Mouse (Mus musculus) lung, adult 2 months (tissue): ENCODE results near the gene Gm10053. TPM values are rescaled to one million over a fixed set of nuclear protein-coding genes. Genes with fewer than 3 reads are reported as not detected.

Source experiments
- DNase-seq: peaks from one replicate; pipeline ENCODE4 v3.0.0; 2022
- H3K4me1 ChIP-seq: fragments of 200-500 bp; 2 replicates; pipeline ENCODE4 v1.6.1; 2011; ENCODE audit warnings: low read length; ENCODE audit not compliant: control insufficient read depth, insufficient read depth
- H3K4me3 ChIP-seq: fragments of 200-500 bp; replicated peaks from 2 replicates; pipeline ENCODE3; 2011; ENCODE audit warnings: low read depth, mild to moderate bottlenecking, control low read depth, low read length; ENCODE audit errors: extremely low read depth
- CTCF ChIP-seq: fragments of 200-500 bp; IDR thresholded peaks from 2 replicates; pipeline ENCODE4 v1.5.1; 2011; ENCODE audit warnings: mild to moderate bottlenecking, low read length, control low read depth; ENCODE audit not compliant: insufficient read depth
- POLR2A ChIP-seq: fragments of 200-500 bp; IDR thresholded peaks from 2 replicates; pipeline ENCODE4 v1.6.1; 2011; ENCODE audit warnings: low read depth, mild to moderate bottlenecking, control low read depth, low read length, borderline replicate concordance; ENCODE audit errors: extremely low read depth
- WGBS: fragments of 180-500 bp; shearing (Covaris S2); methylation state at CpG from one replicate; pipeline ENCODE4 v1.1.7; 2018; 5-methylcytosine and 5-hydroxymethylcytosine counted together
- polyA plus RNA-seq: library from polyadenylated mRNA; depleted of rRNA; stranded (reverse); fragments of >200 nt; gene quantifications from 2 replicates; pipeline ENCODE4 v1.2.3, GENCODE M21; 2012; rRNA removed

Gene Gm10053
- polyA plus RNA-seq, 1 experiment, result 9.2 TPM

DNA sequence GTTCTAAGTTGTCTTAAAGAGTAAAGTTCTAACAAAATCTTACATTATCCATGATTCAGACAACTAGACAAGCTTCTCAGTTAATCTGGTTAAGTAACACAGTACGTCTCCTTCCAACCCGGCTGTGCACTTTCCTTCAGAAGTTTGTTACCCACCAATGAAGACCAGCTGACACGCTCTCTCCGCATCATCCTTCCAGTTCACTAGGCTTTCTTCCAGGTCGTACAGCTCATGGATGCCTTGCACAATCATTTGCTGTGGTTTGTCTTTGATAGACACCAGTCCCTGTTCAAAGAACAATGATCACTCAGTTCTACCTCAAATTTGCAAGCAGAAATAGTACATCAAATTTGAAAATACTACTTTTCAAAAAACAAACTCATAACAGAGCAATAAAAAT is 45.4 kb downstream of the Gm10053 start:
- 80% methylated on average over 5 of the region's 5 CpGs for WGBS

More for the DNA sequence above, 45.4 kb downstream of the Gm10053 start:
- Histone ChIP-seq H3K4me1 (no peaks in the 10 kb centered on the region), H3K4me3 (no peak overlapping the region)
- no peak for TF ChIP-seq POLR2A
- no peak for TF ChIP-seq CTCF
- no peak for DNase-seq

Other genes starting within 250 kb of the Gm10053 start
- gene Tmem252, start 201.7 kb upstream of the Gm10053 start, polyA plus RNA-seq, result 1.0 and 2.0 TPM in 2 replicates
- 18.5 and 21.8 TPM in 2 replicates for gene Pgm5, start 13.8 kb upstream of the Gm10053 start, polyA plus RNA-seq
- 0.06 and 0.28 TPM in 2 replicates for gene Foxd4, start 25.5 kb downstream of the Gm10053 start, polyA plus RNA-seq
- gene Cbwd1, start 85.9 kb downstream of the Gm10053 start, polyA plus RNA-seq, result 0.96 and 2.6 TPM in 2 replicates
- gene Dock8, start 123.8 kb downstream of the Gm10053 start, polyA plus RNA-seq, result 19.8 and 25.1 TPM in 2 replicates